Mouse (Mus musculus) olfactory bulb, adult 2 months (tissue): ENCODE measurements around the gene Gm45233.

ENCODE experiments used
- CTCF ChIP-seq: fragments of 200-500 bp; IDR thresholded peaks from 2 replicates; pipeline ENCODE4 v1.5.1; 2012; ENCODE audit warnings: low read depth, mild to moderate bottlenecking, low read length, moderate library complexity; ENCODE audit not compliant: insufficient read depth
- POLR2A ChIP-seq: fragments of 200-500 bp; IDR thresholded peaks from 2 replicates; pipeline ENCODE4 v1.6.1; 2012; ENCODE audit warnings: mild to moderate bottlenecking, low read depth, low read length, moderate library complexity; ENCODE audit not compliant: insufficient read depth

GRCm38 (mm10) chr7:43440482-43440881, 3.4 kb upstream of the Gm45233 start, which contains the start of gene Cldnd2:
- no peak for TF ChIP-seq POLR2A
- TF ChIP-seq CTCF: no peak
